Mouse (Mus musculus) WW6 (cell line): ENCODE results near the gene Pwp1.
"Not testable (repeated sequence)": the region's sequence is repeated elsewhere in the genome, so short reads cannot be mapped to it uniquely, and the experiment has no call there.

Source experiments
- DNase-seq: peaks from one replicate; pipeline ENCODE4 v3.0.0-alpha.2; 2013; ENCODE audit warnings: low read depth, low spot score

The Pwp1 gene

DNA sequence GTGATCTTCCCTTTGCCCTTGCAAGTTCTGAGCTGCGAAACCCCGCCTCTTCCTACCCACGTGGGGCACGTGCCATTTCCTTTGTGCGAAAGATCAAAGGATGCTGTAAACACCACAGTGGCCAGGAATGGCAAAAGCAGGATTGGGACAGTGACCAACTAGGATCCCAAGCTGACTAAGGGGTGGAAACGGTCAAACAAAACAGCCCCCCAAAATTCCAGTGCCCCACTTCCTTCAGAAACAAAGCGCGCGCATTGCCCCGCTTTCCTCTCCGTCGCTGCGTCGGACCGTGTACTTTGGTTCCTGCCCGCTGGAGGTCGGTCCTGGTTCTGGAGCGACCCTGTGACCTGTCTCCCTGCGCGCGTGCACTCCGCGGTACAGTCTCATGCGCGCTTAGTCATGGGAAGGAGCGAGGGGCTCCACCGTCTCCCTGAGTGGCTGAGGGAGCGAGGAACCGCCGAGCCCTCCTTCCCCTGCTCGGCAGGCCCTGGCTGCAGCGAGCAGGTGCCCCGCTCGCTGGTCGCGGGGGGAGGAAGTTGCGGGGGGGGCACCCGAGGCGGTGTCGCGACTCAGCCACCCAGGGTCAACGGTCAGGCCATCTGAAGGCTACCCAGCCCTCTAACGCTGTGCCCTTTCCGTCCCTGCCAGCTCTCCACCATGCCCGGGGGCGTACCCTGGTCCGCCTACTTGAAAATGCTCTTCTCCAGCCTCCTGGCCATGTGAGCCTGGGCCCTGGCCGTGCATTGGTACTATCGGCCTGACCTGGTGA is at the start of gene Pwp1:
TSS of gene Pwp1 (plus strand) at position 410 of the 769 bp plus-strand sequence.
- DNase-seq = peak; percentile 38

DNA sequence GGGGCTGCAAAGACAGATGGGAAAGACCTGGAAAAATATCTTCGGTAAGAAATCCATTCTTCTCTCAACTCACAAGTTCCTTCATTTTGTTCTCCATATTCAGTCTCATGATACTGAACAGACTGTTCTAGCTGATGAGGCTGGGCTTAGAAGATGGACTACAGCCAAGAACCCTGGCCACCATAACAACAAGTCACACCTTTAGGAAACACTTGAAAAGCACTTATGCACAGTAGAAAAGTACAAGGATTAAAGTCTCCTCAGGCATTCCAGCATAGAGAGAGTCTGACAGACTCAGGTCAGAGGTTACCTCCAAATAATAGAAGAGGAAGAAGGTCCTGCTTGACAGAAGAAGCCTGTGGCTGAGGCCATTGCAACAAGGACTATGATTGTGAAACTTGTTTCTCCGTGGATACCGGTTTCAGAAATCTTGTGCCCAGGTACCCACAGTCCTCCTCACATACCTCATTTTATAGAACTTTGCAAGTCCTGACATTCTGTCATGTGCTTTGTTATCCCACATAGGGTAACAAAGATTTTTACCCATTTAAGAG is 7.1 kb upstream of the Pwp1 start:
- DNase-seq = not testable (repeated sequence)

DNA sequence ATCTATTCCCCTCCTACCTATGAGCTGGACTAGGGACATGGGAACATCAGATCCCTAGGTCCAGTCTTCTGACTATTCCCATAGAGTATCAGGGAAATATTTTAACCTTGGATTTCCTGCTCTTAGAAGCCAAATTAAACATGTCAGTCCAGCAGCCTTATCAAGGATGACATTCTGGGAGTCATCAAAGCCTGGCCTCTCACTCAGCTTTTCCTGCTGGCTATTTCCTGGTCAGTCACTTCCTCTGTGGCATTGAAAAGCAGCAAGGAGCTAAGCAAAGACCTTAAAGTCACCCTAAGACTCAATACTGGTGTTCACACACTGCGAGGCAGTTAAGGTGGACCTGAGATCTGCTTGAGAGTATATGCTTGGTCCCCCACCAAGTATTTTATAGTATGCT is 5.5 kb upstream of the Pwp1 start:
- DNase-seq = not testable (repeated sequence)

DNA sequence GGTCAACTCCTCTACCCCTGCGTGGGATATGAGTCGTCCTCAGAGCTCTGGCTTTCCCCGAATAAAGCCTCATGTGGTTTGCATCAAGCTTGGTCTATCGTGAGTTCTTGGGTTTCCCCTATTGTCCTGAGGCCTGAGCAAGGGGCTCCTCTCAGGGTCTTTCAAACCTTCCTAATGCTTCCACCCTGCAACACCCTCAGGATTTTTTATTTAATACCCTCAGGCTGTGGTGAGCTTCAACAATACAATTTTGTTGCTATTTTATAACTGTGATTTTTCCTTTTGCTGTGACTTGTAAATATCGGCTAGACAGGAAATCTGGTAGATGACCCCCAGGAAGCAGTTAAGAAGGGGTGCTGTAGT is 591 bp upstream of the Pwp1 start:
- not testable (repeated sequence) for DNase-seq

DNA sequence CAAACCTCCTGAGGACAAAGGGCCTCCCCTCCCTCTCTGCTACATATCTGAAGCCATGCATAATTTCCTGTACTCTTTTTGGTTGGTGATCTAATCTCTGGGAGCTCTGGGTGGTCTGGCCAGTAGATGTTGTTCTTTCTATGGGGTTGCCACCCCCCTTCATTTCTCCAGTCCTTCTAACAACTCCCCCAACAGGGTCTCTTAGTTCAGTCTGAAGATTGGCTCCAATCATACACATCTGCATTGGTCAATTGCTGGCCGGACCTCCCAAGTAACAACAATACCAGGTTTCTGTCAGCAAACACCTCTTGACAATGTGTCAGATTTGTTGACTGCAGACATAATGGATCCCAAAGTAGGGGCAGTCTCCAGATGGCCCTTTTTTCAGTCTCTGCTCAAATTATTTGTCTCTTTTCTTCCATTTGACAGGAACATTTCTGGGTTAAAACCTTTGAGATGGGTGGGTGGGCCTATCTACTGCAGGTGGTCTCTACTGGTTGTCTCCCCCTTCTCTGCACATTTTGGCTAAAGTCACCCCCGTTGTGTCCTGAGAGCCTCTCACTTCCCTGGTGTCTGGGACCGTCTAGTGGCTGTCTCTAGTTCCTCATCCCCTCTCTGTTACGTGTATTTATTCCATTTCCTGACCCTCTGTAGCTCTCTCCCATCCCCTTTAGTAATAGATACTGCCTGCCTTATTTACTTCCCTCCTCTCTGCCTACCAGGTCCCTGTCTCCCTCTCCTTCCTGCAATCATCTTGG is 17.0 kb downstream of the Pwp1 start:
- no peak for DNase-seq

DNA sequence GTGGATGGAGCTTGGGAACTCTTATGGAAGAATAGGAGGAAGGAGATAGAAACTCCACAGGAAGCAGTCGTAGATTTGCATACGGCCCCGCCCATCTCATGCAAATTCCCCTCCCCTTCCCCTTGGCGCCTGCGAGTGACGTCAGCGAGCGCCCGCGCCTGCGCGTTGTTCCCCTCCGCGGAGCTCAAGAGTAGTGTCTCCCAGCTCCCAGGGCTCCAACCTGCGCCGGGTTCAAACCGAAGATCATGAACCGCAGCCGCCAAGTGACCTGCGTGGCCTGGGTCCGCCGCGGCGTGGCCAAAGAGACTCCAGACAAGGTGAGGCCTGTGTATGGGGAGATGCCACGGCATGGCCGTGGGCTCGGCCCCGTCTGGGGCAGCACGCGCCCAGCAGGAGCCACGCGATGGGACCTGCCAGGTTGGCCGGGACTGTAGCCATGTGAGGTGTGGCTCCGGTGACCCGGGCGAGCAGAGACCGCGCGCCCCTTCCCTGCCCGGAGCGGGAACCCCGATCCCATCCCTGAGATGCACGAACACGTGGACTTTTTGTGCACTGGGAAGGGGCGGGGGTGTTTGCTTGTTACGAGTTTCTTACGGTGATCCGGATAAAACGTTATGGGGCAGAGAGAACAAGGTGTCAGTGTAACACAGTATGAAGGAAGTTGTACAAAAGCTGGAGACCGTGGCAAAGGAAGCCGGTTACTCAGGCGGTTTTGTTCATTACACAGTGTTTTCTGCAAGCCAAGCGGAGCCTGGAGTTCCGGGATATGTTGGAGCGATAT is 42.6 kb downstream of the Pwp1 start:
- DNase-seq = peak; percentile 76

DNA sequence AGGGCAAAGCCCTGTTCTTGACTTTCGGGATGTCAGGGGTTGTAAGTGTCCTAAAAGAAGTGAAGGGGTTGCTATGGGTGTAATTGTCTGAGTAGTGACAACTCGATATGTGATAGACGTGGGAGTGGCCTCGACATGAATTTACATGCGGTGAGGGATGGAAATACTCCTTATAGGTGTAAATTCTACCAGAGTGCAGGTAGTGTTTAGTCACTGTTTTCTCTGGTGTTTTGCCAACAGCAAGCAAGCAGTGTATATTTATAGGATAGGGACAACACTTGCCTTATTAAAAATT is 43.1 kb downstream of the Pwp1 start:
- no peak for DNase-seq

DNA sequence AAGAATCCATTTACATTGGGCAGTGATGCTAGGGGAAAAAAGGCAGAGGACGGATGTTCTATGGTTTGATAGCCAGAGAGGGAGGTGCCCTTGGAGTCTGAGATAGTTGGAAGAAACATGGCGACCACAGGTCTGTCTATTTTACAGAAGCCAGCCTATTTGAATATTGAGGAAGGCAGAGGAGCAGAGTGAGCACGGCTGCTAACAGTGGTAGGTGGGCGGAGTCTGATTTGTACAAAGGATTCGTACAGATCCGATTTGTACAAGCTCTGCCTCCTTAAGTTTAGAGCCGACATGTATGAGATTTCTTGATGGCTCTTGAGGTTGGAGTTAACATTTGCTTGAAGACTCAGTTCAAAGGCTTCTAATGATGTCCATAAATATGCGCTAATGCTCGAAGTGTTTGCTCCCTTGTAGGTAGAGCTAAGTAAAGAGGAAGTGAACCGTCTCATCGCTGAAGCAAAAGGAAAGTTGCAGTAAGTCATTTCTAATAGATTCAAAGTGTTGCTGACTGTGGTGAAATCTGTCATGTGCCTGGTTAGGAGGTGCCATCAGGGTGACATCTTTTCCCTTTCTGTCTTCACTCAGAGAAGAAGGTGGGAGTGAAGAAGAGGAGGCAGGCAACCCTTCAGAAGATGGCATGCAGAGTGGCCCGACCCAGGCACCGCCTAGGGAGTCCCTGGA is 44.7 kb downstream of the Pwp1 start:
- DNase-seq = no peak

DNA sequence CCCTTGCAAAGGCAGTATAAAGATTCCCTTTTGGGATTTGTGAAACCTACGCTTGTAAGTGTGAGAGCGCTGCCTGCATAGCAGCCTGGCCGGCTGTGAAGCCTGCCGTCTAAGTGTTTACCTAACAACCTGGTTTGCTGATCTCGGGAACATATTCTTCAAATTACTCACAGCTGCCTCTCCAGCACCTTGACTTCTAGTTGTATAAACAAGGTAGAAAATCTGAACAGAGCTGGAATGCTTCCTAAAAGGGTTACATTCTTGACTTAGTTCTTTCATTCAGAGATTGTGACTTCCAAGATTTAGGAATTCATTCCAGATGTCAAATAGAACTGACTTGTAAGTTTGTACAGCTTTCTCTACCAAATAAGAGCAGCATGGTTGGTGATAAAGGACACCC is 46.5 kb downstream of the Pwp1 start:
- DNase-seq = no peak

DNA sequence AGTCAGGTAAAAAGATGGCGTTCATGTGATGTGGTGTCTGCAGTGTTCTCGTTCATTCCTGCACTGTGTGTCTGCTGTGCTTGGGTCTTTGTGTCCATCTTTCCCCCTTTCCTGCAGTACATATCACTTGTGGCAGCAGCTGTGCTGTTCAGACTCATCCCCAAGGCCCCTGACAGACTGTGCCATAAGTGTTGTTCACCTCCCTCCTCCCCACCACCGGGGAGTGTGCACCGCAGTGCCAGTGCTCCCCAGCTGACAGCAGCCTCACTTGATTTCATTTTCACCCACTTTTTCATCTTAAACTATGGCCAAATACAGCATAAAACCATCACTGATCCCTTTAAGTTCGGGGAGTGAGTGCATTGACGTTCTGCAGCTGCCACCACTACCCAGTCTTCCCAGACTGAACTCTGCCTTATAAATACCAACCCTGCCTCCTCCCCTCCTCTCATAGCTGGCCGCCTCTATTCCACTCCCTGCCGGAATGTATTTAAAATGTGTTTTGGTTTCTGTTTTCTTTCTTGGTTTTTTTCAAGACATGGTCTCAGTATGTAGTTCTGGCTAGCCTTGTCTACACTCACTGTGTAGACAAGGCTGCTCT is 50.7 kb downstream of the Pwp1 start:
- no peak for DNase-seq

DNA sequence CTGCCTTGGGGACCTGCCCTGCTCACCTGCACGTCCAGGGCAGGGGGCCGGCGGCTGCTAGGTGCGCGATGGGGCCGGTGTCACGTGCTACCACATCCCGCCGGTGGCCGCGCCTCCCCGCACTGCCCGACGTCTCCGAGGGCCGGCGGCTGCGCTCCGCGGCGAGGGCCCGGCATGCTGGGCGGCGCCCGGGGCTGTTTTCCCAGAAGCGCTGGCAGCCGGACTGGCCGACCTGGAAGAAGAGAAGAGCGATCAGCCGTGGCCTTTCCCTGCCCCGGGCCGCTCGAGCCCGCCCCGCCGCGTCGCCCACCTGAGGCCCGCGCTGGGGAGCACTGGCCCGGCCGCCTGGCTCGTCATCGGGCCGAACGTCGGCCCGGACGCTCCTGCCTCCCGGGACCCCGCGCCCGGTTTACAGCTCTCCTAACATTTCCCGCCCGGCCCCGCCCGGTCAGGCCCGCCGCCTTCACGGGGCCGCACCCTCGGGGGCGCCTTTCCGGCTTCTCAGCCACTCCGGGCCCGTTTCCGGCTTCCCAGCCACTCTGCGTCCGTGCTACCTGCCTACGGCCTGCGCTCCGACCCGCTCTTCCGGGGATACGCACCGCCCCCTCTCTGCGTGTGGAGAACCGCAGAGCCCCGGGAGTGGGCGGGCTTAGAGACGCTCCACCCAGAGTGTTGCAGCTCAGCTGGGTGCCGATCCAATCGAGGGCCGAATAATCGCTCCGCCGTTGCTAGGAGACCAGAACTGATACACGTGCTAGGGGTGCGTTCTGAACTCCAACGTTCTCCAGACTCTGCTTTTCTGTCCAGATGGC is 87.4 kb downstream of the Pwp1 start, which contains the start of gene Prdm4:
TSS of gene Prdm4 (minus strand) at position 645 of the 812 bp plus-strand sequence.
- DNase-seq = peak; percentile 93

DNA sequence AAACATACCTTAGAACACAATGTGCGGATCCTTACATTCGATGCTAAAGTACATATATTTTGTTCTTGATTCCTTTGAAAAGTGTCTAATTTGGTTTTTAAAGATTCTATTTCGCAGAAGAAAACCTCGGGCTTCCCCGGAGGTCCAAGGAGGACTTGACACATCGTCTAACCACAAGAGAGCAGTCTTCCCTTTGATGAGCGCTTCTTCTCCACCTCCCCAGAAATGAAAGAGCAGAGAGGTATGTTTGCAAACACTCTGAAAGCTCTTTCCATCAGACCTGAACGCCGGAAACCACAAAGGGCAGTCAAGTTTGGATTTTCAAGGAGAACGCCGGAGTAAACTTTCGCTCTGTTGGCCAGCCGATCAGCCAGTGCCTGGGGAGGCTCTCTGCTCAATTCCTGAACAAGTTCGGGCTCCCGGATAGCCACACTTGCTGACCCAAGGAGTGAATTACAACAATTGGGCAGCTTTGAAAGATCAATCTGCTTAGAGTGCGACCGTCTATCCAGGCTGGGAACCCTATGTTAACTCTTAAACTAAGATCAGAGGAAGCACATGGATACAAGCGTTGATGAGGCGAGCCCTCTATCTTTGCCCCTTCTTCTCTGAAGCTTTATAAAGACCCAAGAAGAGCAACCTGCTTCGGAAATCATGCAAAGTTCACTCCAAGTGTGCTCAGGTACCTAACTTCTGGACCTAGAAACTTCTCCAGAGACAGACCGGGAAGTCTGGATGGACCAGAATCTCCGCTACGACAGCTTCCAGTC is 98.6 kb downstream of the Pwp1 start, which contains the start of gene Ascl4:
TSS of gene Ascl4 (plus strand) at position 6 of the 770 bp plus-strand sequence.
- DNase-seq = no peak

DNA sequence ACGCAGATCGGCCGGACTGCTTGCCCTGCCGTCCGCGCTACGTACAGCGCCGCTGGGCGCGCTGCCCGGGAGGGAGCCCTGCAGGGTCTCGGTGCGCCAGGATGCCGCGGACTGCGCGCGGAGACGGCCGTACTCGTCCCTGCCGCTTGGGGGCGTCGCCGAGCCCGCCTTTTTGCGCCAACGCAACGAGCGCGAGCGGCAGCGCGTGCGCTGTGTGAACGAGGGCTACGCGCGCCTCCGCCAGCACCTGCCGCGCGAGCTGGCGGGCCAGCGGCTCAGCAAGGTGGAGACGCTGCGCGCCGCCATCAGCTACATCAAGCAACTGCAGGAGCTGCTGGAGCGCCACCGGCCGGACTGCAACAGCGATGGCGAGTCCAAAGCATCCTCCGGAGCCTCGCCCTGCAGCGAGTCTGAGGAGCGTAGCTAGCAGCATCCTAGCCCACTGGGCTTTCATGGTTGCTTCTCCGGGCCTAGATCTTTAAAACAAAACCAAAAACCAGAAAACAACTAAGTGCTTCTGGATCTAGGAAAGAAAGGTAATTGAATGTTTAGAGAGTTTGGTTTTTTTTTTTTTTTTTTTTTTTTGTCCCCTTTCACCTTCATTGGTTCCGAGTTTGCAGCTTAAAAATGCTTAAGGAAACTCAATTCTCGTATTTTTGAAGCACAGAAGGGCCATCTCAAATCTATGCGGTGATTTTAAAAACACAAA is 99.4 kb downstream of the Pwp1 start:
- DNase-seq = peak; percentile 80

DNA sequence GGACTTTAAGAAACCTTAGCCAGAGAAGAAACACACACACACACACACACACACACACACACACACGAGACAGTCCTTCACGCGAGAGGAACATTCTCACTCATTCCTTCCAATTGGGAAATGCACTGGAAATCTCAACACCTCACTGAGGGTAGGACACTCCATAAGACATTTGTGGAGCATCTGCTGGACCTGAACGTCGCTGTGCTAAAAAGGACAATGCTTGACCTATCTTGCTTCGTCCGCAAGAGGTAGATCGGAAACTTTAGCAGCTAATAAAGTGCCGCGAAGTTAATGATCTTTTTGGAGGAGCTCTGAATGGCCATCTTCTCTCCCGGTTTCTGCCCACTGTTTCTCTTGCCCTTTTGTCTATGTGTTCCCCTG is 99.9 kb downstream of the Pwp1 start:
- DNase-seq = no peak

DNA sequence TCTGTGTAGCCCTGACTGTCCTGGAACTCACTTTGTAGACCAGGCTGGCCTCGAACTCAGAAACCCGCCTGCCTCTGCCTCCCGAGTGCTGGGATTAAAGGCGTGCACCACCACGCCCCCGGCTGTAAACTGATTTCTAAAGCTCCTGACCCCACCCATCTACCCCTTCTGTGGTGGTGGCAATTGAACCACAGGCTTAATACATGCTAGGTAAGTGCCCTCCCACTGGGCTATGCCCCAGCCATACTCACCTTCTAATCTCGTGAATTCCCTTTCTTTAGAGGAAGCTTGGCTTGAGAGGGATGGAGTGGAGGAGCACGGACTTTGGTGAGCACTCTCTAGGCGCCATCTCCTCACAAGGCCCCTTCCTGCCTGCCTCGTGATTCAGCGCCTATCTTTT is 100.7 kb downstream of the Pwp1 start:
- no peak for DNase-seq

DNA sequence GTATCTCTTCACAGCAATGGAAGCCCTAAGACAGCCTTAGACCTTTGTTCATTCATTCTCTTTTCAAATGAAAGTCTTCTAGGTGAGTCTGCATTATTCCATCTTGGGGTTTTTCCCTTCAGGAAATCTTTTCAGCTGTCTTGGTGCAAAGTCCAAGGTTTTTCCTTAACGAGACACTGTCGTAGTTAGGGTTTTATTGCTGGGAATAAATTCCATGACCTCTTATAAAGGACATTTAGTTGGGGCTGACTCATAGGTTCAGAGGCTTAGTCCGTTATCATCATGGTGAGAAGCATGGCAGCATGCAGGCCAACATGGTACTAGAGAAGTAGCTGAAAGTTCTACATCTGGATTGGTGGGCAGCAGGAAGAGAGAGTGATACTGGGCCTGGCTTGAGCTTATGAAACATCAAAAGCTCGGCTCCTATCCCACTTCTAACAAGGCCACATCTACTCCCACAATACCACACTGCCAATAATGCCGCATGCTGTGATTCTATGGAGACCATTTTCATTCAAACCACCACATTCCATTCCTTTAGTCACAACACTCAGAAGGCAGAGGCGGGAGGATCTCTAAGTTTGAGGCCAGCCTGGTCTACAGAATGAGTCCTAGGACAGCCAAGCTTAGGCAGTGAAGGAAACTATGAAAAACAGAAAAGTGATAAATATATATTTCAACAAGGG is 107.1 kb downstream of the Pwp1 start:
- DNase-seq = no peak
